Mouse (Mus musculus) 3134 (cell line): ENCODE results near the gene Sf1.
A peak's percentile ranks its signal among the peaks of the same experiment; 100 is the strongest.

Experiments
- DNase-seq: peaks from one replicate; pipeline ENCODE4 v3.0.0-alpha.2; 2011; ENCODE audit warnings: low spot score; ENCODE audit not compliant: insufficient read length; ENCODE audit errors: extremely low read depth

Gene Sf1

GRCm38 (mm10) chr19:6373539-6374400, 10.3 kb downstream of the Sf1 start:
- DNase-seq, result no peak

- no peak for DNase-seq
Observed at GRCm38 (mm10) chr19:6374571-6374970, 11.1 kb downstream of the Sf1 start.

- no peak for DNase-seq
Observed at GRCm38 (mm10) chr19:6375423-6376254, 12.1 kb downstream of the Sf1 start.

GRCm38 (mm10) chr19:6376255-6376564, 12.7 kb downstream of the Sf1 start:
- DNase-seq, result peak; percentile 34

- DNase-seq, result no peak
Observed at GRCm38 (mm10) chr19:6376643-6377042, 13.2 kb downstream of the Sf1 start.

- no peak for DNase-seq
Observed at GRCm38 (mm10) chr19:6377327-6378040, 14.0 kb downstream of the Sf1 start.

- no peak for DNase-seq
Observed at GRCm38 (mm10) chr19:6380411-6381166, 17.1 kb downstream of the Sf1 start.

GRCm38 (mm10) chr19:6381238-6381637, 17.7 kb downstream of the Sf1 start:
- DNase-seq, result no peak

- no peak for DNase-seq
Observed at GRCm38 (mm10) chr19:6382323-6382924, 18.9 kb downstream of the Sf1 start.

GRCm38 (mm10) chr19:6383470-6383869, 20.0 kb downstream of the Sf1 start:
- DNase-seq, result no peak

- no peak for DNase-seq
Observed at GRCm38 (mm10) chr19:6384128-6384527, 20.6 kb downstream of the Sf1 start, which contains the start of gene Pygm. TSS of gene Pygm (plus strand) at chr19:6384399.

- DNase-seq, result no peak
Observed at GRCm38 (mm10) chr19:6384954-6385353, 21.5 kb downstream of the Sf1 start.

GRCm38 (mm10) chr19:6385419-6385818, 21.9 kb downstream of the Sf1 start:
- no peak for DNase-seq

GRCm38 (mm10) chr19:6385821-6386220, 22.3 kb downstream of the Sf1 start:
- DNase-seq, result no peak

GRCm38 (mm10) chr19:6386234-6386633, 22.7 kb downstream of the Sf1 start:
- DNase-seq, result no peak

GRCm38 (mm10) chr19:6388006-6388405, 24.5 kb downstream of the Sf1 start:
- DNase-seq, result no peak

- no peak for DNase-seq
Observed at GRCm38 (mm10) chr19:6389803-6390202, 26.3 kb downstream of the Sf1 start.

GRCm38 (mm10) chr19:6390251-6390650, 26.8 kb downstream of the Sf1 start:
- DNase-seq, result no peak

- no peak for DNase-seq
Observed at GRCm38 (mm10) chr19:6392743-6393393, 29.4 kb downstream of the Sf1 start.

GRCm38 (mm10) chr19:6393637-6394036, 30.1 kb downstream of the Sf1 start:
- no peak for DNase-seq
